Mouse (Mus musculus) forebrain, embryonic 11.5 days (tissue): Measurements from ENCODE around the gene Mcf2l. TPM values are rescaled to one million over a fixed set of nuclear protein-coding genes. Genes with fewer than 3 reads are reported as not detected.

ENCODE experiments used
- ATAC-seq: fragments of 200-750 bp; cut with Nextera tagmentation; replicated peaks from 2 replicates; pipeline ENCODE4 v1.8.0; 2017; ENCODE audit warnings: moderate TSS enrichment; ENCODE audit not compliant: low FRiP score
- DNase-seq: peaks from one replicate; pipeline ENCODE4 v3.0.0-alpha.2; 2017; ENCODE audit warnings: low spot score
- H3K27ac ChIP-seq: fragments of 300-500 bp; sonication (generic); 2 replicates; pipeline ENCODE4 v1.5.1; 2014; ENCODE audit warnings: low read depth, low read length
- H3K27me3 ChIP-seq: fragments of 300-500 bp; sonication (generic); 2 replicates; pipeline ENCODE4 v1.6.1; 2014; ENCODE audit warnings: mild to moderate bottlenecking, low read length, mixed read lengths; ENCODE audit not compliant: control insufficient read depth, insufficient read depth
- H3K36me3 ChIP-seq: fragments of 300-500 bp; sonication (generic); 2 replicates; pipeline ENCODE4 v1.6.1; 2014; ENCODE audit warnings: mild to moderate bottlenecking, low read length, moderate library complexity, mixed read lengths; ENCODE audit not compliant: control insufficient read depth, insufficient read depth
- H3K4me1 ChIP-seq: fragments of 300-500 bp; sonication (generic); replicated peaks from 2 replicates; pipeline ENCODE4 v1.6.1; 2014; ENCODE audit warnings: low read length, mixed read lengths; ENCODE audit not compliant: control insufficient read depth, insufficient read depth
- H3K4me2 ChIP-seq: fragments of 300-500 bp; sonication (generic); 2 replicates; pipeline ENCODE4 v1.6.1; 2014; ENCODE audit warnings: low read depth, mild to moderate bottlenecking, low read length, moderate library complexity, mixed read lengths; ENCODE audit not compliant: severe bottlenecking
- H3K4me3 ChIP-seq: fragments of 300-500 bp; sonication (generic); 2 replicates; pipeline ENCODE4 v1.5.1; 2014; ENCODE audit warnings: low read depth, low read length
- H3K9ac ChIP-seq: fragments of 300-500 bp; sonication (generic); 2 replicates; pipeline ENCODE4 v1.6.1; 2014; ENCODE audit warnings: low read length
- H3K9me3 ChIP-seq: fragments of 300-500 bp; sonication (generic); 2 replicates; pipeline ENCODE4 v1.6.1; 2016; ENCODE audit warnings: low read length, mixed read lengths; ENCODE audit not compliant: control insufficient read depth
- WGBS: fragments of 180-500 bp; shearing (Covaris S2); extraction: QIAGEN DNeasy Blood & Tissue Kit; methylation state at CpG from one replicate; pipeline ENCODE4 v1.1.7; 2014; 5-methylcytosine and 5-hydroxymethylcytosine counted together
- polyA plus RNA-seq: library from polyadenylated mRNA; unstranded; fragments of >200 nt; fragmentation: Nextera tagmentation; extraction: Ambion mirVana; gene quantifications from 2 replicates; pipeline ENCODE4 v1.2.1, GENCODE M21; 2014

The Mcf2l gene
- polyA plus RNA-seq = 55.5 and 63.8 TPM in 2 replicates

- H3K4me1 ChIP-seq = peaks cover 34% of the 10 kb centered on the region
- peak within 1 kb of the TSS; percentile 76 for H3K4me2 ChIP-seq
- ATAC-seq = peak; percentile 73
- under 1% methylated on average over 23 of the region's 30 CpGs for WGBS
- H3K27me3 ChIP-seq = no peaks in the 10 kb centered on the region
- peak within 1 kb of the TSS; percentile 79 for H3K9ac ChIP-seq
- DNase-seq = peak; percentile 96
- no peaks in the 10 kb centered on the region for H3K36me3 ChIP-seq
- peak within 1 kb of the TSS; percentile 51 for H3K4me3 ChIP-seq
- peak within 1 kb of the TSS; percentile 91 for H3K27ac ChIP-seq
- H3K9me3 ChIP-seq = no peaks in the 10 kb centered on the region
These were observed at the start of gene Mcf2l for GRCm38 (mm10) chr8:12873357-12874046. Gene Mcf2l (plus strand): TSS chr8:12873806.

GRCm38 (mm10) chr8:12824562-12824961, 49.0 kb upstream of the Mcf2l start:
- no peak overlapping the region for H3K4me3 ChIP-seq
- H3K27ac ChIP-seq = no peak overlapping the region
- 65% methylated on average over 10 of the region's 10 CpGs for WGBS
- H3K36me3 ChIP-seq = 0 out of 2 replicates have a peak, but pooled peaks cover 3% of the 10 kb centered on the region
- ATAC-seq = no peak
- H3K4me1 ChIP-seq = no peaks in the 10 kb centered on the region
- no peaks in the 10 kb centered on the region for H3K27me3 ChIP-seq
- H3K9ac ChIP-seq = no peak overlapping the region
- H3K4me2 ChIP-seq = no peak overlapping the region
- H3K9me3 ChIP-seq = no peaks in the 10 kb centered on the region
- DNase-seq = no peak

GRCm38 (mm10) chr8:12825236-12825635, 48.4 kb upstream of the Mcf2l start:
- Histone ChIP-seq H3K4me2 (no peak overlapping the region), H3K27ac (no peak overlapping the region), H3K36me3 (0 out of 2 replicates have a peak, but pooled peaks cover 3% of the 10 kb centered on the region), H3K4me1 (no peaks in the 10 kb centered on the region), H3K4me3 (no peak overlapping the region), H3K27me3 (no peaks in the 10 kb centered on the region), H3K9me3 (no peaks in the 10 kb centered on the region), H3K9ac (no peak overlapping the region)
- DNase-seq = no peak
- no peak for ATAC-seq
- 76% methylated on average over 6 of the region's 6 CpGs for WGBS

GRCm38 (mm10) chr8:12825686-12826237, 47.8 kb upstream of the Mcf2l start:
- H3K4me1 ChIP-seq = no peaks in the 10 kb centered on the region
- no peak overlapping the region for H3K4me2 ChIP-seq
- H3K27ac ChIP-seq = no peak overlapping the region
- no peak overlapping the region for H3K4me3 ChIP-seq
- DNase-seq = no peak
- H3K36me3 ChIP-seq = 0 out of 2 replicates have a peak, but pooled peaks cover 3% of the 10 kb centered on the region
- H3K9me3 ChIP-seq = no peaks in the 10 kb centered on the region
- no peak for ATAC-seq
- H3K27me3 ChIP-seq = no peaks in the 10 kb centered on the region
- 91% methylated on average over 8 of the region's 8 CpGs for WGBS
- H3K9ac ChIP-seq = no peak overlapping the region

- Histone ChIP-seq H3K4me1 (peaks cover 5% of the 10 kb centered on the region), H3K4me3 (no peak overlapping the region), H3K4me2 (no peak overlapping the region), H3K9ac (no peak overlapping the region), H3K27me3 (no peaks in the 10 kb centered on the region), H3K36me3 (0 out of 2 replicates have a peak, but pooled peaks cover 3% of the 10 kb centered on the region), H3K27ac (no peak overlapping the region), H3K9me3 (no peaks in the 10 kb centered on the region)
- ATAC-seq = no peak
- no peak for DNase-seq
- 89% methylated on average over 9 of the region's 9 CpGs for WGBS
These were observed 46.5 kb upstream of the Mcf2l start for GRCm38 (mm10) chr8:12827124-12827523.

- 93% methylated on average over 6 of the region's 6 CpGs for WGBS
- no peak for ATAC-seq
- H3K4me1 ChIP-seq = peaks cover 10% of the 10 kb centered on the region
- no peak overlapping the region for H3K27ac ChIP-seq
- no peaks in the 10 kb centered on the region for H3K36me3 ChIP-seq
- H3K27me3 ChIP-seq = no peaks in the 10 kb centered on the region
- H3K9ac ChIP-seq = no peak overlapping the region
- no peak overlapping the region for H3K4me3 ChIP-seq
- no peak overlapping the region for H3K4me2 ChIP-seq
- no peaks in the 10 kb centered on the region for H3K9me3 ChIP-seq
- no peak for DNase-seq
These were observed 45.3 kb upstream of the Mcf2l start for GRCm38 (mm10) chr8:12828298-12828697.

GRCm38 (mm10) chr8:12829381-12829780, 44.2 kb upstream of the Mcf2l start:
- ATAC-seq (no peak), DNase-seq (no peak)
- Histone ChIP-seq H3K27me3 (no peaks in the 10 kb centered on the region), H3K4me3 (no peak overlapping the region), H3K9me3 (no peaks in the 10 kb centered on the region), H3K4me1 (peaks cover 10% of the 10 kb centered on the region), H3K4me2 (no peak overlapping the region), H3K36me3 (no peaks in the 10 kb centered on the region), H3K27ac (no peak overlapping the region), H3K9ac (no peak overlapping the region)
- WGBS = 79% methylated on average over 1 of the region's 1 CpGs

- Histone ChIP-seq H3K4me1 (peaks cover 10% of the 10 kb centered on the region), H3K27ac (no peak overlapping the region), H3K9ac (no peak overlapping the region), H3K9me3 (no peaks in the 10 kb centered on the region), H3K27me3 (no peaks in the 10 kb centered on the region), H3K4me2 (no peak overlapping the region), H3K36me3 (peaks cover 4% of the 10 kb centered on the region), H3K4me3 (no peak overlapping the region)
- 69% methylated on average over 7 of the region's 7 CpGs for WGBS
- peak; percentile 55 for ATAC-seq
- no peak for DNase-seq
These were observed 41.7 kb upstream of the Mcf2l start for GRCm38 (mm10) chr8:12831659-12832589.
